Mouse (Mus musculus): Measurements from ENCODE around the gene A330070K13Rik. TPM values are rescaled to one million over a fixed set of nuclear protein-coding genes. Genes with fewer than 3 reads are reported as not detected.

A330070K13Rik gene
- total RNA-seq, 2 experiments from 2014 or later, result not detected

DNA sequence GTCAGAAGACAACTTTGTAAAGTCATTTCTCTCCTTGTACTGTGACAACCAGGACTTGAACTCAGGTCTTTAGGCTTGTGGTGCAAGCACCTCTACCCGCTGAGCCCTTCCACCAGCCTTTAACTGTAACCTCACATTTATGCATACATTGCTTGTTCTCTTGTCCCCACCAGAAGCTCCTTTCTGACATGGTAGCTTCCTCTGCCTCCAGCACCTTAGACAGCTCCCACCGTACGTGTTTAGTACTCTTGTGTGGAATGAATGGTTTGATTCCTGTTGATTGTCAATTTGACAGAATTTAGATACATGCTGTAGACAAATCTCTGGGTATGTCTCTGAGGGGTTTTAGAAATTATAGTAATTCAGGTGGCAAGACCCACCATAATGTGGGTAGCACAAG, 20.7 kb downstream of the A330070K13Rik start:
- no peak overlapping the region for H3K27ac ChIP-seq
- intact Hi-C loops (cut with DNase I), result no loop called here
- TF ChIP-seq CTCF (IDR thresholded peaks at IDR 0.05), result no peak
- H3K4me3 ChIP-seq, result no peak overlapping the region
- no peak for DNase-seq

DNA sequence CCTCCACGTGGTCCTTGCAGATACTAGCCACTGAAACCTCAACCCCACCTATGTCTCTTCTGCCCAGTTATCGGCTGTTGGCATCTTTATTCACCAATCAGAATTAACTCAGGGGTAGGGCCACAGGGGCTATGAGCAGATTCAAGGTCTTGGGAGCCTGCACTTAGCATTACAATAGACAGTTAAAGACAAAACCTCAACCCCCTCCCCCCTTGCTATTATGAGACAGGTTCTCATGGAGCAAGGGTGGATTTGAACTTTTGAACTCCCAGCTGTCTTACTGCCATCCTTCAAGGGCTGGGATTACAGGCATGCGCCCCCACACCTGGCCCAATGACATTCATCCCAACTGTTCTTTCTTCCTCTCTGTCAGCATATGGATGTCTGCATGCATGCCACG, 21.3 kb downstream of the A330070K13Rik start:
- TF ChIP-seq CTCF (IDR thresholded peaks at IDR 0.05), result no peak
- DNase-seq, result no peak
- intact Hi-C loops (cut with DNase I), result no loop called here
- H3K27ac ChIP-seq, result no peak overlapping the region
- no peak overlapping the region for H3K4me3 ChIP-seq

DNA sequence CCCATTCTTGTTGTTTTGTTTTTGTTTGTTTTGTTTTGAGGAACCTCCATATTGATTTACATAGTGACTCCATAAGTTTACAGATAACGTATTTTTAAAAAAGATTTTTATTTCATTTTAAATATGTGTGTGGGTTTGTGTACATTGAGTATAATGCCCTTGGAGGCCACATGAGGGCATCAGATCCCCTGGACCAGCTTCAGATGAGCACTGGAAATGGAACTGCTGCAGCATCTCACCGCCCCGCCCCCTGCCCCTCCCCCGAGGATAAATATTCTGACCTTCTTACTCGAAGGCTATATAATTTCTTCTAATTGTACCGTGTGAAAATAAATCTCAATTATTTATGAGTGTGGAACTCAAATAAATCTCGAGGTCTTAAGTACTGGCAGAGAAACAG, 29.2 kb downstream of the A330070K13Rik start:
- no peak overlapping the region for H3K27ac ChIP-seq
- DNase-seq, result no peak
- intact Hi-C loops (cut with DNase I), result no loop called here
- TF ChIP-seq CTCF (IDR thresholded peaks at IDR 0.05), result no peak
- H3K4me3 ChIP-seq, result no peak overlapping the region

DNA sequence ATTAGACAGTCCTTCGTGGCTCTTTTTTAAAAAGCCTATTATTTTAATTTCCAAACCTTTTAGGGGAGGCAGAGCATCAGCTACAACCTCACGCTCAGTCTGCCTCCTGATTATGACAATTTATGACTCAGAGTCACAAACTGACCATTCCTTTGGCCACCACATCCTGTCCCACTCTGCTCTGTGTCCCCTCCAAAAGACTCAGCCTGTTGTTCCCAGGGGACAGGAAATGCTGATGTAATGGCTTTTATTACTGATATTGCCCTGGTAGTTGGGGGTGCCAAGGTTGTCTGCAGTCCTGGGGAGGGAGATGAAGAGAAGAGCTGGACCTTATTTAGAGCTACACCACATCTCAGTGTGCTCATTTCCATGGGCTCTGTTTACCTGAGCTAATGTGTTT, 38.6 kb downstream of the A330070K13Rik start:
- TF ChIP-seq CTCF (IDR thresholded peaks at IDR 0.05), result no peak
- Histone ChIP-seq H3K4me3 (no peak overlapping the region), H3K27ac (no peak overlapping the region)
- DNase-seq, result no peak
- intact Hi-C loops (cut with DNase I), result no loop called here

DNA sequence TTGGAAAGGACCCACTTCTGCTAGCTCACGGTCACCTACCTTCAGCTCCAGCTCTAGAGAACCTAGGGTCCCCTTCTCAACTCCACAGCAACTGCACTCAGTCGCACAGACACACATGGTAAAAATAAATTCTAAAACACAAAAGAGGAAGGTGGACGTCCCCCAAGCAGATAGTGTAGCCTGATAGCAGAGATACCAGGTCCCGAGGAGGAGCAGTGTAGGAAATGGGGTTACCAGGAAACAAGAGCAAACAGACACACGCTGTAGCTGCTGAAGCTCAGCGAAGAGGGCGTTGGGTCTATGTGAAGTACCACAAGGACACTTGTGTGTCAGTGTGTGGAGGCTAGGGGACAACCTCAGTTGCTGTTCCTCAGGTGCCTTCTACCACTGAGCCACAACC, 39.4 kb downstream of the A330070K13Rik start:
- no peak overlapping the region for H3K27ac ChIP-seq
- TF ChIP-seq CTCF (IDR thresholded peaks at IDR 0.05), result no peak
- intact Hi-C loops (cut with DNase I), result no loop called here
- no peak for DNase-seq
- H3K4me3 ChIP-seq, result no peak overlapping the region

DNA sequence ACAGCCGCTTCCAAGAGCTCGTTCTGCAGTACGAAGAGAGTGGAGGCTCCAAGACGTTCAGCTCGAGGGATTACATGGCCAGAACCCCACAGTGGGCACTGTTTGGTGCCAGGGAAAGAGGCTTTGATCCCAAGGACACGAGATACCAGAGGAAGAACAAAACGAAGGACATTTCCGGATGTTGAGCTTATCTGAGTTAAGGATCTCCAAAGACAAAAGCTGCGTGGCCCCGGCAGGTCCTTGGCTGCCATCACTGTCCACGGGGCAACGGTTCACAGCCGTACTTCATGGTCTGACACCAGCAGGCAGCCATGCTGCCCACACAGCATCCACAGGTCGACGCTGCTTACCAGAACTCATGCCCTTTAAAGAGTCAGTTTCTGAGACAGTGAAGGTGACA, 43.8 kb downstream of the A330070K13Rik start:
- TF ChIP-seq CTCF (IDR thresholded peaks at IDR 0.05), result no peak
- Histone ChIP-seq H3K4me3 (no peak overlapping the region), H3K27ac (no peak overlapping the region)
- intact Hi-C loops (cut with DNase I), result no loop called here
- no peak for DNase-seq

DNA sequence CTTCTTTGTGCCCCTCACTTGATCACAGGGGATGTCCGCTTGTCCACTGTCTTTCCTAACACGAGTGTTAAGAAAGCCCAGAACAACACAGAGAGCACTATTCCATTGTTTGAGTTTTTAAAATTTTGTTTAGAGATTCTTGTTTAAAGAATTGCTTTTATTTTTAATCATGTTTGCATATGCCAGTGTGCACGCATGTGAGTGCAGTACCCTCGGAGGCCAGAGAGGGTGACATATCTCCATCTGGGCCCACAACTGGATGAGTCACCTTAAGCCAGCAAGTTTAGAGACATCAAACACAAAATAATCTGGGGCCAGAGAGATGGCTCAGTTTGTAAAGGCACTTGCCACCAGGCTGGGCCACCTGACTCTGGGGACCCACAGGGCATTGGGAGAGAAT, 49.0 kb downstream of the A330070K13Rik start:
- Histone ChIP-seq H3K4me3 (no peak overlapping the region), H3K27ac (no peak overlapping the region)
- intact Hi-C loops (cut with DNase I), result no loop called here
- TF ChIP-seq CTCF (IDR thresholded peaks at IDR 0.05), result no peak
- no peak for DNase-seq

DNA sequence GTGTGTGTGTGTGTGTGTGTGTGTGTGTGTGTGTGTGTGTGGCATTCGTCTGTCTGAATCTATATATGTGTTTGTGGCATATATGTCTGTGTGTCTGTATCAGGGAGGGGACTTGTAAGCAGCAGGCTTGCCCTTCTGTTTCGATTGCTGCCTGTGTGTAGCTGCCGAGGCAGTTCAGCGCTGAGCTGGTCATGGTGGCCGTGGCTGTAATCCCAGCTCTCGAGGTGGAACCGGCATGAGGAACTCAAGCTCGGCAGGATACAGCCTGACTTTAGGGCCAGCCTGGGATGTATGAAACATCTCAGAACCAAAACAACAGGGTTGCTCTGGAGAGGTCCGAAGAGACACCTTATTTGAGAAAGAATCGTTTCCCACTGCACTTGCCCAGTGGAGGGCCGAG, 50.5 kb downstream of the A330070K13Rik start:
- no peak overlapping the region for H3K27ac ChIP-seq
- no peak for DNase-seq
- intact Hi-C loops (cut with DNase I), result no loop called here
- no peak overlapping the region for H3K4me3 ChIP-seq
- no peak for TF ChIP-seq CTCF (IDR thresholded peaks at IDR 0.05)

DNA sequence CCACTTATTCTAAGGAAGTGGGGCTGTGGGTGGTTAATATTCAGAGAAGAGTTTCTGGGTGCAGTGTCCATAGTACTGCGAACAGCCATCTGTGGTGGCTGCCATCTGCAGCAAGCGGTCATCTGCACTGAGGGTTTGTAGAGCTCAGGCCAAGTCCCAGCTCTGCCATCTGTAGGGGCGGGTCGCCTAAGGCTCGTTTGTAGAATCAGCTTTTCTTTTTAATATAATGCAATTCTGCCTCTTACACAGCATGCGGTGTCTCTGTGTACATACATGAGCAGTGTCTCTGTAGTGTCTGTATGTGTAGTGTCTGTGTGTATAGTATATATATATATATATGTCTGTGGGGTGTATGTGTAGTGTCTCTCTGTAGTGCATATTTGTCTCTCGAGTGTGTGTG, 50.9 kb downstream of the A330070K13Rik start:
- H3K4me3 ChIP-seq, result no peak overlapping the region
- TF ChIP-seq CTCF (IDR thresholded peaks at IDR 0.05), result no peak
- intact Hi-C loops (cut with DNase I), result no loop called here
- no peak overlapping the region for H3K27ac ChIP-seq
- DNase-seq, result no peak

DNA sequence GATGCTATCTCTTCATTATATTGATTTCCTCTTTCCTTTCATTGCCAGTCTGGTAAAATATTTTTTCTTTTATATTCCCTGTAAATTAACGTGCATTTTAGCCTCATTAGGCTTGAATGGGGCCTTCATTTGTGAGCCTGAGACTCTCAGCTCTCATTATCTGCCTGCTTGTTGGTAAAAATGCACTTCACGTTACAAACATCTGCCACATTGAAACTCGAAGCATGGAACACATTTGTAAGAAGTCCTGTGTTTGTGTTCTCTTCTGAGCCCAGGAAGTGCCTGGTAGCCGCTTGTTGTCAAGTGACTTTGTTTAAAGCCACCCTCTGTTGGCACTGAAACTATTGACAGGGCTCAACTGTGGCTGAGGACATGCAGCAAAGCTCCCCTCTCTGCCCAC, 53.2 kb downstream of the A330070K13Rik start:
- intact Hi-C loops (cut with DNase I), result no loop called here
- H3K27ac ChIP-seq, result no peak overlapping the region
- TF ChIP-seq CTCF (IDR thresholded peaks at IDR 0.05), result no peak
- H3K4me3 ChIP-seq, result no peak overlapping the region
- DNase-seq, result no peak

DNA sequence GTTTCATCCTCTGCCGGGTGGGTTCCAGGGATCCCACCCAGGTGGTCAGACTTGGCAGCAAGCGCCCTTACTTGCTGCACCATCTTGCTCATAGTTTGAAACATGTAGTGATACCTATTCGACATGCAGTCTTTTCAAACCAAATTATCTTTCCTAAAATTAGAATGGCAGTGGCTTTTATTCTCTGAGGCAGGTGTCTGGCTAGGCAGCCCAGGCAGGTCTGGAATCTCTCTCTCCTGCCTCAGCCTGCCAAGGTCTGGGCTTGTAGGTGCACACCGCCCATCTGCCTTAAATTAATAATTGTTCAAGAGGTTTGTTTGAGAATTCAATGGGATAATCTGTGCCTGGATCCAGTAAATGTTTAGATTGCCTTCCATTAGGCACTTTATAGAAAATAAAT, 53.6 kb downstream of the A330070K13Rik start:
- TF ChIP-seq CTCF (IDR thresholded peaks at IDR 0.05), result no peak
- H3K27ac ChIP-seq, result no peak overlapping the region
- no peak for DNase-seq
- H3K4me3 ChIP-seq, result no peak overlapping the region
- intact Hi-C loops (cut with DNase I), result no loop called here

DNA sequence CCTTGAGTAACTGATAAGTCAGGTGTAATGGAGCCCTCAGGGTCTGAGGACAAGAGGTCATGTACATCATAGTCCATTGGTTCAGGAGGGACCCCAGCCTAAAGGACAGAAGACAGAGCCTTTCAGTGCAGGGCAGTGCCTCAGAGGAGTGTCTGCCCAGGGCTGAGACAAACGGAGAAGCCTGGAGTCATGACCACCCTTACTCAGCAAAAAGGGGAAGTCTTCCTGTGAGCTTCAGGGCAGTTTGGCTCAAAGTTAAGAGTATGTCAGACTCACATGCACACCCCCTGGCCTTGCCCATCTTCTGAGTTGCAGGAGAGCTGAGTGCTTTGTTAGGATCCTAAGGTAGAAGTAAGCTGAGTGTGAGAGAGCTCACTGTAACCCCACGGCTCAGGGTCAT, 54.5 kb downstream of the A330070K13Rik start:
- DNase-seq, result no peak
- no peak for TF ChIP-seq CTCF (IDR thresholded peaks at IDR 0.05)
- H3K4me3 ChIP-seq, result no peak overlapping the region
- intact Hi-C loops (cut with DNase I), result no loop called here
- H3K27ac ChIP-seq, result no peak overlapping the region

Other genes with a start within 250 kb of the A330070K13Rik start
- 1 to 10 TPM; 2.4 to 2.9 TPM for gene Kctd7, start 239.8 kb downstream of the A330070K13Rik start, total RNA-seq (2021)
- 100 to 1,000 TPM in 1 of 2 experiments, 10 to 100 TPM in 1; 90.5 to 140 TPM for gene Rabgef1, start 212.8 kb downstream of the A330070K13Rik start, total RNA-seq (2021)
- gene Tmem248, start 167.6 kb downstream of the A330070K13Rik start, total RNA-seq (2021), result 10 to 100 TPM; 42.9 to 46.7 TPM
- gene Sbds, start 129.1 kb downstream of the A330070K13Rik start, total RNA-seq (2021), result 10 to 100 TPM; 27.5 to 34.5 TPM
- gene Tyw1, start 129.0 kb downstream of the A330070K13Rik start, total RNA-seq (2021), result 1 to 10 TPM; 9.5 TPM
- under 1 TPM in 1 of 2 experiments, not detected in 1; 0.05 TPM for gene Caln1, start 15.2 kb downstream of the A330070K13Rik start, total RNA-seq (2021)